In genomic region chr12:109112354-109112995, GRCm38 (mm10) we compare ENCODE assay signal across 12 mouse cellular contexts. TPM values are rescaled to one million over a fixed set of nuclear protein-coding genes. Genes with fewer than 3 reads are reported as not detected.
DNase-seq lines count a peak whose midpoint lies in the region; ATAC-seq lines count a peak whose summit lies in the region.
"Had no signal": no experiment of that assay in that cellular context is flagged by ENCODE, and none has a peak within 500 bp of the region (broad histone marks: within the 10 kb centered on the region; RNA-seq: fewer than 3 reads in every experiment).

No protein-coding gene starts in this region.

- WGBS in hindbrain, embryonic 10.5 days, result 66% methylated on average over 9 of the region's 9 CpGs
- WGBS in hindbrain, embryonic 14.5 days, result 42% methylated on average over 9 of the region's 9 CpGs
- 49% methylated on average over 9 of the region's 9 CpGs for WGBS in neural tube, embryonic 13.5 days

- no peak for DNase-seq in hindbrain, embryonic 10.5 days (ENCODE audit: low spot score)
- no peak for DNase-seq in hindbrain, embryonic 14.5 days (ENCODE audit: low spot score)
- DNase-seq in neural tube, embryonic 10.5 days (ENCODE audit: extremely low spot score, low spot score), result no peak
- peak; percentile 11 for DNase-seq in forelimb bud, embryonic 11.5 days (ENCODE audit: low read depth, low spot score)
- DNase-seq in retina, postnatal 1 day, result peak; percentile 50
- no peak for DNase-seq in layer of hippocampus, postnatal 36 days
- no peak for DNase-seq in cerebellum, postnatal 4 days (ENCODE audit: low spot score in 2 of 2)
- DNase-seq: liver, postnatal 0 days had no signal

- H3K9me3 ChIP-seq in hindbrain, embryonic 10.5 days, result no peaks in the 10 kb centered on the region
- no peaks in the 10 kb centered on the region for H3K9me3 ChIP-seq in hindbrain, embryonic 14.5 days (ENCODE audit: control insufficient read depth, low read length)
- H3K9me3 ChIP-seq in neural tube, embryonic 13.5 days, result no peaks in the 10 kb centered on the region
- H3K9me3 ChIP-seq: midbrain, embryonic 12.5 days had no signal

- no peak overlapping the region for H3K4me2 ChIP-seq in hindbrain, embryonic 14.5 days (replicated peaks)
- H3K4me2 ChIP-seq in neural tube, embryonic 13.5 days, result no peak overlapping the region
- H3K4me2 ChIP-seq: midbrain, embryonic 12.5 days had no signal

- H3K4me1 ChIP-seq in hindbrain, embryonic 10.5 days (replicated peaks), result peaks cover 11% of the 10 kb centered on the region; the same call in 1 of the 2 replicates
- peaks cover 13% of the 10 kb centered on the region; the same call in 1 of the 2 replicates for H3K4me1 ChIP-seq in hindbrain, embryonic 14.5 days (replicated peaks; ENCODE audit: control insufficient read depth, insufficient read depth, low read length)
- H3K4me1 ChIP-seq in neural tube, embryonic 13.5 days (replicated peaks), result peaks cover 25% of the 10 kb centered on the region

- no peaks in the 10 kb centered on the region for H3K36me3 ChIP-seq in hindbrain, embryonic 10.5 days
- no peaks in the 10 kb centered on the region for H3K36me3 ChIP-seq in hindbrain, embryonic 14.5 days (replicated peaks; ENCODE audit: control insufficient read depth, insufficient read depth)
- H3K36me3 ChIP-seq in neural tube, embryonic 13.5 days, result no peaks in the 10 kb centered on the region
- H3K36me3 ChIP-seq: G1E; midbrain, embryonic 12.5 days had no signal

- no peak overlapping the region for H3K9ac ChIP-seq in hindbrain, embryonic 14.5 days
- H3K9ac ChIP-seq in neural tube, embryonic 13.5 days, result no peak overlapping the region
- H3K9ac ChIP-seq: liver, postnatal 0 days; midbrain, embryonic 12.5 days had no signal

- ATAC-seq in hindbrain, embryonic 14.5 days (ENCODE audit: low FRiP score), result no peak; the same call in 1 of the 2 replicates
- ATAC-seq in neural tube, embryonic 13.5 days (ENCODE audit: low read depth), result peak; percentile 36; the same call in 1 of the 2 replicates
- ATAC-seq: liver, postnatal 0 days had no signal

- no peak overlapping the region for H3K4me3 ChIP-seq in hindbrain, embryonic 10.5 days
- no peak overlapping the region for H3K4me3 ChIP-seq in hindbrain, embryonic 14.5 days (replicated peaks; ENCODE audit: low read length)
- H3K4me3 ChIP-seq in neural tube, embryonic 13.5 days, result no peak overlapping the region
- H3K4me3 ChIP-seq: midbrain, embryonic 12.5 days had no signal

- H3K27ac ChIP-seq in hindbrain, embryonic 10.5 days, result peak overlapping the region; percentile 1; the same call in 1 of the 2 replicates
- no peak overlapping the region for H3K27ac ChIP-seq in hindbrain, embryonic 14.5 days
- H3K27ac ChIP-seq in neural tube, embryonic 13.5 days (replicated peaks), result peak overlapping the region; percentile 20; the same call in 1 of the 2 replicates
- H3K27ac ChIP-seq: midbrain, embryonic 12.5 days had no signal

- H3K27me3 ChIP-seq in hindbrain, embryonic 10.5 days (ENCODE audit: insufficient read depth, poor library complexity, severe bottlenecking), result no peaks in the 10 kb centered on the region
- no peaks in the 10 kb centered on the region for H3K27me3 ChIP-seq in hindbrain, embryonic 14.5 days (ENCODE audit: control insufficient read depth, insufficient read depth, low read length)
- no peaks in the 10 kb centered on the region for H3K27me3 ChIP-seq in neural tube, embryonic 13.5 days
- H3K27me3 ChIP-seq: midbrain, embryonic 12.5 days had no signal

RNA-seq across cellular contexts. Expression of gene Begain, which starts 44.5 kb away (rescaled TPM):
- polyA plus RNA-seq in hindbrain, embryonic 10.5 days (2016; fragmentation: Nextera tagmentation; extraction: Ambion mirVana), result 6.0 and 16.2 TPM in 2 replicates
- 38.1 and 44.4 TPM in 2 replicates for polyA plus RNA-seq in hindbrain, embryonic 14.5 days (2014; fragmentation: Nextera tagmentation; extraction: Ambion mirVana)
- polyA plus RNA-seq in neural tube, embryonic 13.5 days (2015; fragmentation: Nextera tagmentation; extraction: Ambion mirVana), result 25.0 and 25.5 TPM in 2 replicates
- total RNA-seq in layer of hippocampus, postnatal 36 days (2021), result 100 to 1,000 TPM; 139 to 145 TPM
- total RNA-seq: common myeloid progenitor, adult 5-6 weeks; G1E had no signal
- polyA plus RNA-seq: G1E had no signal

Comparison
In these comparisons a context has a peak if more than half of its experiments do, and no peak if none do; other contexts are left out.
1. DNase-seq: peak in forelimb bud, embryonic 11.5 days (single experiment) and retina, postnatal 1 day (single experiment); none in hindbrain, embryonic 10.5 days (single experiment), hindbrain, embryonic 14.5 days (single experiment), neural tube, embryonic 10.5 days (single experiment), layer of hippocampus, postnatal 36 days (0 of 2) and cerebellum, postnatal 4 days (0 of 2).